Mouse (Mus musculus) liver, adult 2 months (tissue): ENCODE measurements around the gene Gm10912.
"Not testable (repeated sequence)": the region's sequence is repeated elsewhere in the genome, so short reads cannot be mapped to it uniquely, and the experiment has no call there.

Experiments
- CTCF ChIP-seq: fragments of 200-500 bp; IDR thresholded peaks from 2 replicates; pipeline ENCODE4 v1.5.1; 2011; ENCODE audit warnings: low read depth, low read length, control low read depth
- POLR2A ChIP-seq: fragments of 200-500 bp; IDR thresholded peaks from 2 replicates; pipeline ENCODE4 v1.6.1; 2011; ENCODE audit warnings: low read length, control low read depth; ENCODE audit not compliant: insufficient read depth; ENCODE audit errors: extremely low read depth

DNA sequence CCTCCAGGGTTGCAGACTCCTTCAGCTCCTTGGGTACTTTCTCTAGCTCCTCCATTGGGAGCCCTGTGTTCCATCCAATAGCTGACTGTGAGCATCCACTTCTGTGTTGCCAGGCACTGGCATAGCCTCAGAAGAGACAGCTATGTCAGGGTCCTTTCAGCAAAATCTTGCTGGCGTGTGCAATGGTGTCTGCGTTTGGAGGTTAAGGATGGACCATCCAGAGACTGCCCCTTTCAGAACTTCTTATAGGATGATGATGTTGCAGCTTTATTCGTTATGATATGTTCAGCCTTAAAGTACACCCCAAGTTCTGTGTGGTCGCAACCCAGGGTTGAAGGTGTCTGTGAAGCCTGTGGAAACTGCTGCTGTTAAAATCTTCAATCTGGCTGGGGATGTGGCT is 31.8 kb downstream of the Gm10912 start:
- not testable (repeated sequence) for TF ChIP-seq POLR2A, CTCF
